Mouse (Mus musculus) intestine, embryonic 14.5 days (tissue): ENCODE data around the gene Dusp27. TPM values are rescaled to one million over a fixed set of nuclear protein-coding genes. Genes with fewer than 3 reads are reported as not detected.

ENCODE experiments used
- ATAC-seq: fragments of 200-750 bp; cut with Nextera tagmentation; replicated peaks from 2 replicates; pipeline ENCODE4 v1.8.0; 2017; ENCODE audit warnings: low read depth, moderate number of reproducible peaks, moderate TSS enrichment, moderate library complexity; ENCODE audit not compliant: low FRiP score, low TSS enrichment
- DNase-seq: peaks from one replicate; pipeline ENCODE4 v3.0.0-alpha.2; 2018; ENCODE audit warnings: low spot score
- H3K27ac ChIP-seq: fragments of 300-500 bp; sonication (generic); 2 replicates; pipeline ENCODE4 v1.5.1; 2014; ENCODE audit warnings: low read depth, mild to moderate bottlenecking, control low read depth
- H3K27me3 ChIP-seq: fragments of 300-500 bp; sonication (generic); replicated peaks from 2 replicates; pipeline ENCODE4 v1.6.1; 2014; ENCODE audit warnings: low read length, control low read depth; ENCODE audit not compliant: control insufficient read depth, insufficient read depth
- H3K36me3 ChIP-seq: fragments of 300-500 bp; sonication (generic); 2 replicates; pipeline ENCODE4 v1.6.1; 2014; ENCODE audit warnings: low read length, control low read depth; ENCODE audit not compliant: control insufficient read depth, insufficient read depth
- H3K4me1 ChIP-seq: fragments of 300-500 bp; sonication (generic); replicated peaks from 2 replicates; pipeline ENCODE4 v1.6.1; 2014; ENCODE audit warnings: low read length, control low read depth, mixed read lengths; ENCODE audit not compliant: control insufficient read depth, insufficient read depth
- H3K4me2 ChIP-seq: fragments of 300-500 bp; sonication (generic); 2 replicates; pipeline ENCODE4 v1.6.1; 2014; ENCODE audit warnings: low read length
- H3K4me3 ChIP-seq: fragments of 300-500 bp; sonication (generic); 2 replicates; pipeline ENCODE4 v1.5.1; 2014; ENCODE audit warnings: low read depth, low read length, control low read depth, mixed read lengths
- H3K9ac ChIP-seq: fragments of 300-500 bp; sonication (generic); 2 replicates; pipeline ENCODE4 v1.6.1; 2014; ENCODE audit warnings: mild to moderate bottlenecking, low read length
- H3K9me3 ChIP-seq: fragments of 300-500 bp; sonication (generic); 2 replicates; pipeline ENCODE4 v1.6.1; 2016; ENCODE audit warnings: low read length, control low read depth; ENCODE audit not compliant: control insufficient read depth
- WGBS: fragments of 180-500 bp; shearing (Covaris S2); extraction: QIAGEN DNeasy Blood & Tissue Kit; methylation state at CpG from one replicate; pipeline ENCODE4 v1.1.7; 2014; 5-methylcytosine and 5-hydroxymethylcytosine counted together
- polyA plus RNA-seq: library from polyadenylated mRNA; unstranded; fragments of >200 nt; fragmentation: Nextera tagmentation; extraction: Ambion mirVana; gene quantifications from 2 replicates; pipeline ENCODE4 v1.2.1, GENCODE M21; 2014

Gene Dusp27
- 2.4 and 2.8 TPM in 2 replicates for polyA plus RNA-seq

- H3K4me3 ChIP-seq, result peak within 1 kb of the TSS; percentile 18
- H3K9ac ChIP-seq, result 0 out of 2 replicates have a peak within 1 kb of the TSS, but pooled peaks have one; percentile 20
- peak within 1 kb of the TSS; percentile 42 for H3K4me2 ChIP-seq
- 36% methylated on average over 4 of the region's 4 CpGs for WGBS
- H3K27ac ChIP-seq, result peak within 1 kb of the TSS; percentile 71
- H3K9me3 ChIP-seq, result no peaks in the 10 kb centered on the region
- H3K4me1 ChIP-seq, result peaks cover 26% of the 10 kb centered on the region
- DNase-seq (no peak), ATAC-seq (no peak)
- H3K27me3 ChIP-seq, result no peaks in the 10 kb centered on the region
- no peaks in the 10 kb centered on the region for H3K36me3 ChIP-seq
Measured at GRCm38 (mm10) chr1:166127719-166128118, at the start of gene Dusp27. Dusp27 (minus strand) TSS chr1:166127922.

- 79% methylated on average over 9 of the region's 9 CpGs for WGBS
- Histone ChIP-seq H3K9ac (no peak overlapping the region), H3K4me1 (no peaks in the 10 kb centered on the region), H3K4me3 (no peak overlapping the region), H3K9me3 (no peaks in the 10 kb centered on the region), H3K4me2 (no peak overlapping the region), H3K27me3 (no peaks in the 10 kb centered on the region), H3K27ac (no peak overlapping the region), H3K36me3 (no peaks in the 10 kb centered on the region)
- DNase-seq, result no peak
- no peak for ATAC-seq
Measured at GRCm38 (mm10) chr1:166173621-166174020, 45.9 kb upstream of the Dusp27 start.

GRCm38 (mm10) chr1:166172992-166173391 is 45.3 kb upstream of the Dusp27 start:
- WGBS, result 81% methylated on average over 3 of the region's 3 CpGs
- no peaks in the 10 kb centered on the region for H3K9me3 ChIP-seq
- no peak overlapping the region for H3K27ac ChIP-seq
- no peak overlapping the region for H3K9ac ChIP-seq
- no peak overlapping the region for H3K4me3 ChIP-seq
- no peak overlapping the region for H3K4me2 ChIP-seq
- no peaks in the 10 kb centered on the region for H3K4me1 ChIP-seq
- H3K27me3 ChIP-seq, result no peaks in the 10 kb centered on the region
- no peak for DNase-seq
- H3K36me3 ChIP-seq, result no peaks in the 10 kb centered on the region
- no peak for ATAC-seq

- DNase-seq (peak; percentile 39), ATAC-seq (no peak)
- H3K4me3 ChIP-seq, result no peak overlapping the region
- no peaks in the 10 kb centered on the region for H3K4me1 ChIP-seq
- H3K9me3 ChIP-seq, result no peaks in the 10 kb centered on the region
- 90% methylated on average over 12 of the region's 12 CpGs for WGBS
- no peak overlapping the region for H3K27ac ChIP-seq
- H3K9ac ChIP-seq, result no peak overlapping the region
- H3K36me3 ChIP-seq, result no peaks in the 10 kb centered on the region
- H3K27me3 ChIP-seq, result no peaks in the 10 kb centered on the region
- no peak overlapping the region for H3K4me2 ChIP-seq
Measured at GRCm38 (mm10) chr1:166170852-166171251, 43.1 kb upstream of the Dusp27 start.

GRCm38 (mm10) chr1:166169713-166170112 is 42.0 kb upstream of the Dusp27 start:
- DNase-seq, result no peak
- Histone ChIP-seq H3K4me2 (no peak overlapping the region), H3K9me3 (no peaks in the 10 kb centered on the region), H3K4me3 (no peak overlapping the region), H3K36me3 (no peaks in the 10 kb centered on the region), H3K27ac (no peak overlapping the region), H3K4me1 (no peaks in the 10 kb centered on the region), H3K9ac (no peak overlapping the region), H3K27me3 (no peaks in the 10 kb centered on the region)
- WGBS, result 86% methylated on average over 7 of the region's 7 CpGs
- ATAC-seq, result no peak

- no peaks in the 10 kb centered on the region for H3K9me3 ChIP-seq
- no peak overlapping the region for H3K4me2 ChIP-seq
- ATAC-seq (no peak), DNase-seq (no peak)
- no peaks in the 10 kb centered on the region for H3K27me3 ChIP-seq
- WGBS, result 93% methylated on average over 7 of the region's 7 CpGs
- no peak overlapping the region for H3K9ac ChIP-seq
- no peaks in the 10 kb centered on the region for H3K36me3 ChIP-seq
- no peaks in the 10 kb centered on the region for H3K4me1 ChIP-seq
- H3K27ac ChIP-seq, result no peak overlapping the region
- no peak overlapping the region for H3K4me3 ChIP-seq
Measured at GRCm38 (mm10) chr1:166168017-166168416, 40.3 kb upstream of the Dusp27 start.

- H3K27ac ChIP-seq, result no peak overlapping the region
- ATAC-seq, result no peak
- WGBS, result 95% methylated on average over 4 of the region's 4 CpGs
Measured at GRCm38 (mm10) chr1:166167405-166167804, 39.7 kb upstream of the Dusp27 start.

GRCm38 (mm10) chr1:166165159-166165558 is 37.4 kb upstream of the Dusp27 start:
- Histone ChIP-seq H3K27ac (no peak overlapping the region), H3K4me2 (no peak overlapping the region), H3K4me1 (no peaks in the 10 kb centered on the region), H3K4me3 (no peak overlapping the region), H3K36me3 (no peaks in the 10 kb centered on the region), H3K9me3 (no peaks in the 10 kb centered on the region), H3K9ac (no peak overlapping the region), H3K27me3 (no peaks in the 10 kb centered on the region)
- DNase-seq (no peak), ATAC-seq (no peak)
- 84% methylated on average over 9 of the region's 9 CpGs for WGBS

More at GRCm38 (mm10) chr1:166167405-166167804, 39.7 kb upstream of the Dusp27 start:
- no peak for DNase-seq
- H3K36me3 ChIP-seq, result no peaks in the 10 kb centered on the region
- H3K4me1 ChIP-seq, result no peaks in the 10 kb centered on the region
- no peak overlapping the region for H3K4me2 ChIP-seq
- H3K9me3 ChIP-seq, result no peaks in the 10 kb centered on the region
- H3K27me3 ChIP-seq, result no peaks in the 10 kb centered on the region
- no peak overlapping the region for H3K4me3 ChIP-seq
- H3K9ac ChIP-seq, result no peak overlapping the region

GRCm38 (mm10) chr1:166164580-166164979 is 36.9 kb upstream of the Dusp27 start:
- Histone ChIP-seq H3K9me3 (no peaks in the 10 kb centered on the region), H3K36me3 (no peaks in the 10 kb centered on the region), H3K27me3 (0 out of 2 replicates have a peak, but pooled peaks cover under 1% of the 10 kb centered on the region), H3K27ac (no peak overlapping the region), H3K4me1 (no peaks in the 10 kb centered on the region), H3K4me3 (no peak overlapping the region), H3K9ac (no peak overlapping the region), H3K4me2 (no peak overlapping the region)
- ATAC-seq, result no peak
- WGBS, result 90% methylated on average over 14 of the region's 14 CpGs
- DNase-seq, result no peak
